Mouse (Mus musculus): Measurements from ENCODE around the gene 4833427G06Rik. TPM values are rescaled to one million over a fixed set of nuclear protein-coding genes. Genes with fewer than 3 reads are reported as not detected.
"Not testable (repeated sequence)": the region's sequence is repeated elsewhere in the genome, so short reads cannot be mapped to it uniquely, and the experiment has no call there.

Gene 4833427G06Rik
- polyA plus RNA-seq (2011; ENCODE audit: insufficient read depth, insufficient read length, low read depth, missing spikeins), result not detected in 2 replicates

DNA sequence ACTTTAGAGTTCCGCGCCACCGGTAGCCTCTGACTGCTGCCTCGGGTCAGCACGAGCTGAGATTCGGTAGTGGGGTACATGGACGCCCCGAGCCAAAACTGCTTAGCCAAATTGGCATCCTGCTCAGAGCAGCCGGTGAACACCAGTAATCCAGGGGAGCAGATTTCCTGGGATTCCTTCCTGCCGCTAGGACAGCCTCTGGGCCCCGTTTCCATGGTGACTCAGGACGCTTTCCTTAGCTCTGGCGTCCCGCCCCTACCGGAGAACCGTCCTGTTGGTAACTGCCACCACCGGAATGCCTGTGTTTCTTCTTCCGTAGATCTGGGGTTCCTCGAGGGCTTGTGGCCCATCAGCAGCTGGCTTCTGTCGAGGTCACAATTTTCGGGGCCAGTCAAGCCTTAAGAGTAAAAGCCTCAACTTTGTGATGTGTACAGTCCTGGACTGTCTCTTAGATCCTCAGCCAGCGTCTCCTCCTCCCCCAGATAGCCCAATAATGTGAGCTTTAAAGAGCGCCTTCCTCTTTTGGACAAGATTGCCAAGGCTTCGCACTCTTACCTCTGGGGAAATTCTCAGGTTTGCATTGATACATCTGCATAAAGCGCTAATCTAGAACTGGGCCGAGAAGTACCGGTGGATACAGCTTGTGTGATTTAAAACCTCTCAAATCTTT, at the start of gene 4833427G06Rik:
4833427G06Rik (minus strand) TSS at position 323 of the 670 bp plus-strand sequence.
- Histone ChIP-seq H3K27me3 (ENCODE audit: control insufficient read depth, insufficient read depth, low read length, poor library complexity, severe bottlenecking) (peaks cover 3% of the 10 kb centered on the region; the same call in 1 of the 2 replicates), H3K9ac (ENCODE audit: low read depth, poor library complexity, severe bottlenecking) (no peak within 1 kb of the TSS), H3K9me3 (replicated peaks; ENCODE audit: control insufficient read depth, insufficient read depth, low read length, poor library complexity, severe bottlenecking) (no peaks in the 10 kb centered on the region; the same call in 1 of the 2 replicates), H3K36me3 (ENCODE audit: control insufficient read depth, insufficient read depth, low read length, poor library complexity, severe bottlenecking) (no peaks in the 10 kb centered on the region), H3K4me3 (ENCODE audit: low read depth, low read length) (peak within 1 kb of the TSS; percentile 28; the same call in 1 of the 2 replicates), H3K27ac (ENCODE audit: insufficient read depth, low read length) (no peak within 1 kb of the TSS), H3K4me1 (ENCODE audit: control insufficient read depth, insufficient read depth, low read length) (peaks cover 2% of the 10 kb centered on the region)
- TF ChIP-seq POLR2A (IDR thresholded peaks at IDR 0.05; ENCODE audit: insufficient read depth, low read length) (no peak), EP300 (IDR thresholded peaks at IDR 0.05; ENCODE audit: insufficient read depth, low read depth, low read length) (no peak), CTCF (IDR thresholded peaks at IDR 0.05; ENCODE audit: low read depth, low read length) (no peak)

DNA sequence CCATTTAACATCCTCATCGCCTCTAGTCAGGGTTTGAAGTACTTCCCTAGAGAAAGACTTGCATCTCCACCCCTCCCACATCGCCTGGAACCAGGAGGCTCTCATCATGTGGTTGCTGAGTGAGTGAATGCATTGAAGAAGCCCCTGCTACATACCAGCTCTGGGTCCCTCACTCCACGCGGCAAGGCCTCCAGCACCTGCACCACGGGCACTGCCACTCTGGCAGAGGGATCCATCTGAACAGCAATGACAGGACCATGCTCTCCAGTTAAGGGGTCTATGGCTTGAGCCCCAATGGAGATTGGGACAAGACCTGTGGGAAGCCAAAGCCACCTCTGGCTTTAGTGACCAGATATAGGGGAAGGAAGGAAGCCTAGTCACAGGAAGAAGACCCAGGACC, 45.4 kb upstream of the 4833427G06Rik start:
- Histone ChIP-seq H3K9me3 (replicated peaks; ENCODE audit: control insufficient read depth, insufficient read depth, low read length, poor library complexity, severe bottlenecking) (no peaks in the 10 kb centered on the region), H3K36me3 (ENCODE audit: control insufficient read depth, insufficient read depth, low read length, poor library complexity, severe bottlenecking) (no peaks in the 10 kb centered on the region), H3K27ac (ENCODE audit: insufficient read depth, low read length) (no peak overlapping the region), H3K27me3 (ENCODE audit: control insufficient read depth, insufficient read depth, low read length, poor library complexity, severe bottlenecking) (no peaks in the 10 kb centered on the region), H3K9ac (ENCODE audit: low read depth, poor library complexity, severe bottlenecking) (no peak overlapping the region), H3K4me3 (ENCODE audit: low read depth, low read length) (no peak overlapping the region), H3K4me1 (ENCODE audit: control insufficient read depth, insufficient read depth, low read length) (no peaks in the 10 kb centered on the region)
- TF ChIP-seq CTCF (IDR thresholded peaks at IDR 0.05; ENCODE audit: low read depth, low read length), result no peak
- no peak for TF ChIP-seq POLR2A (IDR thresholded peaks at IDR 0.05; ENCODE audit: insufficient read depth, low read length)
- no peak for TF ChIP-seq EP300 (IDR thresholded peaks at IDR 0.05; ENCODE audit: insufficient read depth, low read depth, low read length)

DNA sequence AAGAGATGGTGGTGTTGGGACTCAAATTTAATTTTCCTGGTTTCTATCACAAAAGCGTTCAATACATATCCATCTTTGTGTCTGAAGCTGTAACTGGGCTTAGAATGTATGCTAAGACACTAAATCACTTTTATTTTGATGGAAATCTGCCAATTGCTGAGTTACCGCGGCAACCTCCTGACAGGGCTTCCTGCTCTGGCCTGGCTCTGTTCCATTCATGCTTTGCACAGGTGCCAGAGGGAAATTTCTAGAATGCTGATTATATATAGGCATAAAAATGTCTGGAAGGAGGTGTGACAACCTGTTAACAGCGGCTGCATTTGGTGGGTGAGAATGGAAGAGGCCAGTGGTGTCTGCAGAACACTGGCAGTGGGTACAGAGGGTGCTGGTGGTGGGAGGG, 44.6 kb upstream of the 4833427G06Rik start:
- Histone ChIP-seq H3K36me3 (ENCODE audit: control insufficient read depth, insufficient read depth, low read length, poor library complexity, severe bottlenecking) (no peaks in the 10 kb centered on the region), H3K27me3 (ENCODE audit: control insufficient read depth, insufficient read depth, low read length, poor library complexity, severe bottlenecking) (no peaks in the 10 kb centered on the region), H3K9me3 (replicated peaks; ENCODE audit: control insufficient read depth, insufficient read depth, low read length, poor library complexity, severe bottlenecking) (no peaks in the 10 kb centered on the region), H3K27ac (ENCODE audit: insufficient read depth, low read length) (no peak overlapping the region), H3K4me3 (ENCODE audit: low read depth, low read length) (no peak overlapping the region), H3K4me1 (ENCODE audit: control insufficient read depth, insufficient read depth, low read length) (no peaks in the 10 kb centered on the region), H3K9ac (ENCODE audit: low read depth, poor library complexity, severe bottlenecking) (no peak overlapping the region)
- no peak for TF ChIP-seq POLR2A (IDR thresholded peaks at IDR 0.05; ENCODE audit: insufficient read depth, low read length)
- TF ChIP-seq CTCF (IDR thresholded peaks at IDR 0.05; ENCODE audit: low read depth, low read length), result no peak
- TF ChIP-seq EP300 (IDR thresholded peaks at IDR 0.05; ENCODE audit: insufficient read depth, low read depth, low read length), result no peak

DNA sequence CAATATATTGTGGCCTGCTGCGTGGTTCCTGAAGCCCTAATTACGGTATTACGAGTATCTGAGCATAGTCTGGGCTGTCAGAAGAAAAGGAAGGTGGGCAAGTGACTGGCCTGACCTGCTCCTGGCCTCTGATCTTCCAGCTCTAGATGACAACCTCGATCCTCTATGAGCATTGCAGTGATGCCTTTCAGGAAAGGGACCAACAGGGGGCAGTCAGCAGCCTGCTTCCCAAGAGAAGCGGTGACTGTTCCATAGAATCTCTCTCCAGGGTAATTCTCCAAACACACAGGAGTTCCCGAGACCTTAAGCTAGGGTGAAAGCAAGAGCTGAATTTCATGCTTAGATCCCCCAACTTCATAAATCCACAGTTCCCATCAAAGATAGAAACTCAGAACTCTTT, 42.3 kb upstream of the 4833427G06Rik start:
- no peaks in the 10 kb centered on the region for H3K9me3 ChIP-seq (replicated peaks; ENCODE audit: control insufficient read depth, insufficient read depth, low read length, poor library complexity, severe bottlenecking)
- no peaks in the 10 kb centered on the region for H3K27me3 ChIP-seq (ENCODE audit: control insufficient read depth, insufficient read depth, low read length, poor library complexity, severe bottlenecking)
- H3K4me3 ChIP-seq (ENCODE audit: low read depth, low read length), result no peak overlapping the region
- H3K36me3 ChIP-seq (ENCODE audit: control insufficient read depth, insufficient read depth, low read length, poor library complexity, severe bottlenecking), result no peaks in the 10 kb centered on the region
- no peak overlapping the region for H3K9ac ChIP-seq (ENCODE audit: low read depth, poor library complexity, severe bottlenecking)
- H3K4me1 ChIP-seq (ENCODE audit: control insufficient read depth, insufficient read depth, low read length), result no peaks in the 10 kb centered on the region
- TF ChIP-seq CTCF (IDR thresholded peaks at IDR 0.05; ENCODE audit: low read depth, low read length) (peak; percentile 18), EP300 (IDR thresholded peaks at IDR 0.05; ENCODE audit: insufficient read depth, low read depth, low read length) (no peak)
- H3K27ac ChIP-seq (ENCODE audit: insufficient read depth, low read length), result no peak overlapping the region

DNA sequence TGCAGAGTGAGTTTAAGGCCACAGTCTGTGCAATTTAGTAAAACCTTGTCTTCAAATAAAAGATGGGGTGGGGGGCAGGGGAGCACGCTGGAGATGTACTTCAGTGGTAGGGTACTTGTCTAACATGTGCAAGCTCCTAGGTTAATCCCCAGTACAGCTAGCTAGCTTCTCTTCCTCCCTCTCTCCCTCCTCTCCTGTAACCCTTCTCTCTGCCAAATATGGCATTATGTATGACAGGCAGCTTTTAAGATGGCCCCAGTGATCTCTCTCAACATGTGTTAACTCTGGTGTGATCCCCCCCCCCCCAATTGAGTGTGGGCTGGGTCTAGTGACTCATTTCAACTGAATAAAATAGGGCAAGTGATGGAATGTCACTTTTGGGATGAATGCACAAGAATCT, 41.6 kb upstream of the 4833427G06Rik start:
- Histone ChIP-seq H3K27ac (ENCODE audit: insufficient read depth, low read length) (no peak overlapping the region), H3K27me3 (ENCODE audit: control insufficient read depth, insufficient read depth, low read length, poor library complexity, severe bottlenecking) (no peaks in the 10 kb centered on the region), H3K36me3 (ENCODE audit: control insufficient read depth, insufficient read depth, low read length, poor library complexity, severe bottlenecking) (no peaks in the 10 kb centered on the region), H3K4me3 (ENCODE audit: low read depth, low read length) (no peak overlapping the region), H3K4me1 (ENCODE audit: control insufficient read depth, insufficient read depth, low read length) (no peaks in the 10 kb centered on the region), H3K9me3 (replicated peaks; ENCODE audit: control insufficient read depth, insufficient read depth, low read length, poor library complexity, severe bottlenecking) (no peaks in the 10 kb centered on the region), H3K9ac (ENCODE audit: low read depth, poor library complexity, severe bottlenecking) (no peak overlapping the region)
- TF ChIP-seq CTCF (IDR thresholded peaks at IDR 0.05; ENCODE audit: low read depth, low read length), result no peak
- no peak for TF ChIP-seq POLR2A (IDR thresholded peaks at IDR 0.05; ENCODE audit: insufficient read depth, low read length)
- no peak for TF ChIP-seq EP300 (IDR thresholded peaks at IDR 0.05; ENCODE audit: insufficient read depth, low read depth, low read length)

DNA sequence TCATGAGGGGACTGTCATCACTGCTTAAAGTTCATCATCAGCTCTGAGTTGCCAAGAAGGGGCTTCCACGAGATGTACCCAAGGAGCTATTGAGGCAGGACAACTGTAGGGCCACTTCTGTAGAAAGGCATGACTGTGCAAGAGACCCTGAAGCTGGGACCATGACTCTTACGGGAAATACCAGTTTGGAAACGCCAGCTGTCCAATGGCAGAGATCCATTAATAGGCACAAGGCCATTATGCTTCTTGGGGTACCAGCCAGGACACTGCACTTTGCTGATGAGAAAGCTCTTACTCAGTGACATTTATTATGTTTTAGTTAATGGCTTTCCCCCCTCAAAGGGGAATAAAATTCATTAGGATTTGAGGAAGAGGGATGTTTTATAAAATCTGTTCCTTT, 38.8 kb upstream of the 4833427G06Rik start:
- Histone ChIP-seq H3K27me3 (ENCODE audit: control insufficient read depth, insufficient read depth, low read length, poor library complexity, severe bottlenecking) (no peaks in the 10 kb centered on the region), H3K4me3 (ENCODE audit: low read depth, low read length) (no peak overlapping the region), H3K9me3 (replicated peaks; ENCODE audit: control insufficient read depth, insufficient read depth, low read length, poor library complexity, severe bottlenecking) (no peaks in the 10 kb centered on the region), H3K9ac (ENCODE audit: low read depth, poor library complexity, severe bottlenecking) (no peak overlapping the region), H3K36me3 (ENCODE audit: control insufficient read depth, insufficient read depth, low read length, poor library complexity, severe bottlenecking) (no peaks in the 10 kb centered on the region), H3K27ac (ENCODE audit: insufficient read depth, low read length) (no peak overlapping the region), H3K4me1 (ENCODE audit: control insufficient read depth, insufficient read depth, low read length) (no peaks in the 10 kb centered on the region)
- TF ChIP-seq POLR2A (IDR thresholded peaks at IDR 0.05; ENCODE audit: insufficient read depth, low read length) (no peak), EP300 (IDR thresholded peaks at IDR 0.05; ENCODE audit: insufficient read depth, low read depth, low read length) (no peak), CTCF (IDR thresholded peaks at IDR 0.05; ENCODE audit: low read depth, low read length) (no peak)

DNA sequence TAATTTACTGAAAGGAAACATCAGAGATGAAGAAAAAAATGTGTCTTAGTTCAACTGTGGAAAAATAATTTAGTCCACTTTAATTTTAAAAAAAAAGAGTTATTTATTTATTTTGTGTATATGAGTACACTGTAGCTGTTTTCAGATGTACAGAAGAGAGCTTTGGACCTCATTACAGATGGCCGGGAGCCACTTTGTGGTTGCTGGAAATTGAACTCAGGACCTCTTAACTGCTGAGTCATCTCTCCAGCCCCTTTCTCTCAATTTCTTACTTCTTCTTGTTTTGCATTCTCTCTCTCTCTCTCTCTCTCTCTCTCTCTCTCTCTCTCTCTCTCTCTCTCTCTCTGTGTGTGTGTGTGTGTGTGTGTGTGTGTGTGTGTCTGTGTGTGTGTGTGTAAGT, 37.5 kb upstream of the 4833427G06Rik start:
- not testable (repeated sequence) for H3K27me3 ChIP-seq (ENCODE audit: control insufficient read depth, insufficient read depth, low read length, poor library complexity, severe bottlenecking); H3K27ac ChIP-seq (ENCODE audit: insufficient read depth, low read length); H3K4me3 ChIP-seq (ENCODE audit: low read depth, low read length); H3K9me3 ChIP-seq (replicated peaks; ENCODE audit: control insufficient read depth, insufficient read depth, low read length, poor library complexity, severe bottlenecking); H3K36me3 ChIP-seq (ENCODE audit: control insufficient read depth, insufficient read depth, low read length, poor library complexity, severe bottlenecking); H3K4me1 ChIP-seq (ENCODE audit: control insufficient read depth, insufficient read depth, low read length); H3K9ac ChIP-seq (ENCODE audit: low read depth, poor library complexity, severe bottlenecking)
